Mouse (Mus musculus) heart, adult 8-10 months (tissue): ENCODE data around the gene Vwa3b. TPM values are rescaled to one million over a fixed set of nuclear protein-coding genes. Genes with fewer than 3 reads are reported as not detected.
A peak's percentile ranks its signal among the peaks of the same experiment; 100 is the strongest.

Experiments
- DNase-seq: peaks from one replicate; pipeline ENCODE4 v3.0.0; 2022; ENCODE audit warnings: low spot score
- total RNA-seq, 4 experiments: library from RNA; stranded (reverse); gene quantifications; 2 replicates each; pipeline ENCODE4 v1.2.4; 2022

Vwa3b gene
- total RNA-seq, 4 experiments from 2014 or later, result 0.16 to 0.41 (median 0.29) TPM; not detected in 1

DNA sequence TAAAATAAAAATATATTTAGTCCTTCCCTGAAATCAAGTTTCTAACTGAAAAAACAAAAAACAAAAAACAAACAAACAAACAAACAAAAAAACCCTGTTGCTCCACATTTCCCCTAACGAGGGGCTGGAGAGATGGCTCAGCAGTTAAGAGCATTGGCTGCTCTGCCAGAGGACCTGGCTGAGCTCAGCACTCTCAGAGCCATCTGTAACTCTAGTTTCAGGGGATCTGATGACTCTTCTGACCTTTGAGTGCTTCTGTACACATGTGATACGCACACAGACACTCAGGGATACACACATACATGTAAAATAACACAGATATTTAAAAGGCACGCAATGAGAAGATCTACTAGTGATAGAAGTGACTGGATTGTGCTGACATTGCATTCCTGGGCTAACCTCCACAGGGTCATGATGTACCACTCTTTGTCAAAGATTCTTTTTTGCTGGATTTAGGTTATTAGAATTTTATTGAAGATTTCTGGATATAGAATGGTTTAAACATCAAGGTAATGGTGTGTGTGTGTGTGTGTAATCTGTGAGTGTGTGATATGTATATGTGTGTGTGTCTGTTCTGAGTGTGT lies 14.7 kb upstream of the Vwa3b start:
- DNase-seq, result no peak

GRCm38 (mm10) chr1:37013006-37013405 lies 13.4 kb upstream of the Vwa3b start:
- peak; percentile 42 for DNase-seq

GRCm38 (mm10) chr1:37013687-37014086 lies 12.7 kb upstream of the Vwa3b start:
- DNase-seq, result peak; percentile 32

GRCm38 (mm10) chr1:37019017-37019416 lies 7.4 kb upstream of the Vwa3b start:
- DNase-seq, result no peak

DNA sequence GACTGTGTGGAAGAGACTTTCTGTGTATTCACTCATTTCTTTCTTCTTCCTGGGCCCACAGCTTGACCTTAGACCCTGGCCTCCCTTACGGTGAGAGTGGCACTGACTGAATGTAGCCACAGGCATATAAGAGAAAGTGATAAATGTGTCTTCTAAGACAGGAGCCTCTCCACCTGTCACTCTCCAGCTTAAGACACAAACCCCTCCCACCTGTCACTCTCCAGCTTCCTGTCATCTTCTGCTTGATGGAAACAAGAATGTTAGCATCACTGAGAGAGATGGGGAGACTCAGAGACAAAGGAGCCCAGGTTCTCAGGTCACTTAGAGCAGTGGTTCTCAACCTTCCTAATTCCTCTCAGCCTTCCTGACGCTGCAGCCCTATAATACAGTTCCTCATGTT lies 3.7 kb upstream of the Vwa3b start:
- no peak for DNase-seq

- DNase-seq, result no peak
Observed at GRCm38 (mm10) chr1:37024736-37025135, 1.7 kb upstream of the Vwa3b start.

DNA sequence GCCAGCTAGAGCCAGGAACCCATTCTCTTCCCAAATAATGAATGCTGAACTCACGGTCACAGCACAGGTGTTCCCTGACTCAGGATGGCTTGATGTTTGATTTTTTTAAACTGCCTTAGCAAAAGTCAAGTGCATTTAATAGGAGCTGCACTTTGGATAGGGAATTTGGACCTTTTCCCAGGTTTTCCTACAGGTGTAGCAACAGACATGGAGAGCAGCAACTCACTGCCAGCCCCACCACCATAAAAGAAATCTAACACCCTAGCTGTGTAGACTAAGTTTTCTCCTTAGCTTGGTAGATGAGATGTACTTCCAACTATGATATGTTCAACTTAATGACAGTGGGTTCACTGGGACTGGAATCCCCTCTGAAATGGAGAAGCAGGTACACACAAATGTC lies 1.0 kb upstream of the Vwa3b start:
- DNase-seq, result no peak

- DNase-seq, result no peak
Observed at GRCm38 (mm10) chr1:37026866-37027265, 470 bp downstream of the Vwa3b start.

- DNase-seq, result peak; percentile 12
Observed at GRCm38 (mm10) chr1:37028439-37029153, 2.2 kb downstream of the Vwa3b start.

DNA sequence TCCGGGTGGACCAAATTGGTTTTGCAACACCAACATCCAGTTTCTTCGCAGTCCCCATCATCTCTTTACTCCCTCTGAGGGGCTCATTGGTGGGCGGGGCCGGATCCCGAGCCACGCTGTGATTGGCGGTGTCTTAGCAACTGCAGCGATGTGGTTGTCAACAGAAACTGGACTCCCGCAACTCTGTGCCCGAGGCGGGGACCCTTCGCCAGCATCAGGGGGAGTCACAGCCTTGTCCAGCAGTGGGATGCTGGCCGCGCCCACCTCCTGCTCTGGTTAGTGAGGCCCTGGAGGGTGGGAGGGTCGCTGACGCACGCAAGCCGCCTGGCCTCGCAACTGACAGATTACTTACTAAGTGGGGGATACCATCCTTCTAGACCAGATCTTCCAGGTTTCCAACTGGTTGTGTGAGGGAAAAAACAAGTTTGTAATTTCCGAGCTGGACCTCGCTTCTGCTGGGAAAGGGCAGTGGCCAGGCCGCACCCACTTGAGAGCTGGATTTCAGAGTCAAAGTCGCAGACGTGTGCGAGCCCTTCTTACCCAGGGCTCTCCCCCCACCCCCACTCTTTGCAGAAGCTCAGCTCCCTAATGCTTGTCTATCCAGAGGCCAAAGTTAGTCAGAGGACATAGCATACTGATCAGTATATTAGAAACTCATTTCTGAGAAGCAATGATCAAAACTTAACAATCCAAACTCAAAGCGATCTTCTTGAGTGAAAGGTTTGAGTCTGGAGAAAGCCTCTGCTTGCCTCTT lies 2.9 kb downstream of the Vwa3b start:
- DNase-seq, result peak; percentile 70

DNA sequence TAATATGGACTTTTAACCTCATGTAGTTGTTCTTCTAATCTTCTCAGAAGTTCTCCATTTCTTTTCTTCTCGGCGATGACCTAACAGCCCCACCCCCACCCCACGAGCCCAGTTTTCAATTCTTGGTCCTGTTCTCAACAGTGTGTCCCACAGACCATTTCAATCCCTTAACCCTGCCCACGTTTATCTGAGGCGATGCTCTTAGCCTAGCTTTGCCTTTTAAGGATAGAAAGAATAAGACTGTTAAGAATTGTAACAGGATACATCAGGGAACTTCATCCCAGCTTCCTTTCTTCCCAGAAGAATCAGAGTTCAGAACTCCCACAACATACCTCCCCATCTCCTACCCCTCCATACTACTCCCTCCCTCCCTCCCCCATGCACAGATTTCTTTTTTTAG lies 3.5 kb downstream of the Vwa3b start:
- no peak for DNase-seq

DNA sequence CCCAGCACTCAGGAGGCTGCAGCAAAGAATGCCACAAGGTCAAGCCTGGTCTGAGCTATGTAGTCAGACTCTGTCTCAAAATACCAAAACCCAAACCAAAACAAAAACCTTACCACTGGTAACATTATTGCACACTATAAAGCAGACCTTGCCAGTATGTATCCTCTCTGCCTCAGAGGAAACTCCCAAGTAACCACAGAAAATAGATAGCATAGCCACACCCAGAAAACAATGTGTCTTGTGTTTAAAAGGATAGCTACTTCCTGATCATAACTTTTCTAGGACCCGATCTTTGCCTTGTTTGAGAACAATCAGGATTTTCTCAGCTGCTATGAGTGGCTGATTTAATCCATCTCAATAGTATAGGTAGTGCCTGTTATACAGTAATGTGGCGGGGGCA lies 4.3 kb downstream of the Vwa3b start:
- no peak for DNase-seq

DNA sequence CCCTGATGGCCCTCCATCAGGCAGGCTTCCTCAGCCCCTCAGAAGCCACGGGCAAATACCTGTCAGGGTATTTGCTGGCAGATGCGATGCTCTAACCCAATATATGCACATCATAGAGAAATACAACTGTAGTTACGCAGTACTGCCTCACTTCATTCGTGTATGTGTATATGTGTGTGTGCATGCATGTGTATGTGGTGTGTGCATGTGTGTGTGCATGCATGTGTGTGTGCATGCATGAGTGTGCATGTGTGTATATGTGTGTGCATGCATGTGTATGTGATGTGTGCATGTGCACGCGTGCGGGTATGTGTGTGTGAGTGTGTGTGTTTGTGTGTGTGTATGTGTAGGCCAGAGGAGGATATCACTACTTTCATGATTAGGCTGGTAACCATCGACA lies 9.5 kb downstream of the Vwa3b start:
- no peak for DNase-seq

GRCm38 (mm10) chr1:37041126-37041525 lies 14.7 kb downstream of the Vwa3b start:
- no peak for DNase-seq

DNA sequence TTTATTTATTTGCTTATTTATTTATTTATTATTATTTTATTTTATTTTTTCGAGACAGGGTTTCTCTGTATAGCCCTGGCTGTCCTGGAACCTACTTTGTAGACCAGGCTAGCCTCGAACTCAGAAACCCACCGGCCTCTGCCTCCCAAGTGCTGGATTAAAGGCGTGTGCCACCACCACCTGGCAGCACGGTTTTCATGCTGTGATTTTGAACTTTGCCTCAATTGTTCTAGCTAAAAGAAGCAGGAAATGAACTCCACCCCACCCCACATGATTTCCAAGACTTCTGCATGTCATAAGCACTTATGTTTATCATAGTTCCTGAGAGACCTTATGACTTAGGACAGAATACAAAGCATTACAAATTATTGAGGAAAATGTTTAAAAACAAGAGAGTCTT lies 15.5 kb downstream of the Vwa3b start:
- DNase-seq, result no peak

DNA sequence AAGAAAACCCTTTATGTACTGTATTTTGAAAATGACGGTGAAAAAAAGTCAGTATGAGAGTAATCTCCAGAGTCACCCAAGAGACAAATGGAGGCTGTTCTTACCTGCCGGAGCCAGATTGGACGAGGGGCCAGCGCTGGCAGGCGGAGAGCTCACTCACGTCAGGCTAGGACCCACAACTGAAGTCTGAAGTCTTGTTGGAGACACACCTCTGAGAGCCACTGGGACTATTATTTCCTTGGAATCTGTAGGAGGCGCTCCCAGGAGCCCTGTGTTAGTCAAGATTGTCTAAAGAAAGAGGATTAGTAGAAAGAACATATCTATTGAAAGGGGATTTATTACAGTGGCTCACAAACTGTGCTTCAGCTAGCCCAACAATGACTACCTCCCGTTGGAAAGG lies 16.4 kb downstream of the Vwa3b start:
- DNase-seq, result no peak

DNA sequence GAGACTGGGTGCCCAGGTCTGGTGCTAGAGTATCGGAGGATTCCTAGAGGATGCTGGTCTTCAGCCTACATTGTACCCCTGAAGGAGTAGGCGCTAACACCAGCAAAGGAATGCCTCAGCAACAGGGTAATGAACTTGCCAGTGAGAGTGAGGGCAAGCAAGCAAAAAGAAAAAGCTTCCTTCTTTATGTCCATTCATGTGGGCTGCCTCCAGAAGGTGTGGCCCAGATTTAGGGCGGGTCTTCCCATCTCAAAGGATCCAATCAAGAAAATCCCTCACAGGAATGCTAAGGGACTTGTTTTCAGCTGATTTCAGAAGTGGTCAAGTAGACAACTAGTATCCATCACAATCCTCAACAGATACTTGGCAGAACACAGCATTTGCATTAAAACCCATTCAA lies 16.8 kb downstream of the Vwa3b start:
- DNase-seq, result no peak

DNA sequence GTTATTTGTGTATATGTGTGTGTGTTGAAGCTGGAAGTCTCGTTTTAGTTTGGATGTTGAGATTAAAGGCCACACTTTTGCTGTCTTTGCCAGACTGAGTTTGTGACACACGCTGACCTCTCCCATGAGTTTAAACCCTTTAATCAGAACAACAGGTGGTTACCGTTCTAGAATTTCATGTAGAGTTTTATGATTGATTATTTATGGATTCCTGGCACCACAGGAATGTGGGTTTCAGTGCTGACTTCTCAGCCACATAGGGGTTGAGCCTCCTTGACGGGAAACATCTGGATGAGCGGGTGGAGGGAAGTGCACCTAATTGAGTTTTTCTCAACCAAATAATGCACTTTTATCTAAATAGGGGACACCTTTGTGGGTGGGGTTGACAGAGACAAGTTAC lies 19.1 kb downstream of the Vwa3b start:
- DNase-seq, result no peak

DNA sequence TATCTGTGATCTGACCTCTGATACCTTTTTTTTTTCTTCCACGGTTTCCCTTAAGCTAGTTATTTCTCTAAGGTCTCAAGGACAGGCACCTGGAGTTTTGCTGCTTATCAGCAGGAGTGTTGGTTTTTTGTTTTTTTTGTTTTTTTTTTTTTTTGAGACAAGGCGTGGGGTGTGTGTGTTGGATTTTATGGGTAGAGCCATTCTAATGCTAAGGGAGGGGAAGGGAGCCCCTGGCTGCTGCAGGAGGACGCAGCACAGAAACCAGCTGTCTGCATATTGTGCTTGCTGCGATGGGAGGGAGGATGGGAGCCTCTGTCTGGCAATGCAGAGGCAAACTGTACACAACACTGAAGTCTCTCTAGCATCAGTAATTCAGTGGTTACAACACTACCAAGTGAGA lies 22.8 kb downstream of the Vwa3b start:
- DNase-seq, result no peak

- DNase-seq, result no peak
Observed at GRCm38 (mm10) chr1:37053691-37054090, 27.3 kb downstream of the Vwa3b start.

DNA sequence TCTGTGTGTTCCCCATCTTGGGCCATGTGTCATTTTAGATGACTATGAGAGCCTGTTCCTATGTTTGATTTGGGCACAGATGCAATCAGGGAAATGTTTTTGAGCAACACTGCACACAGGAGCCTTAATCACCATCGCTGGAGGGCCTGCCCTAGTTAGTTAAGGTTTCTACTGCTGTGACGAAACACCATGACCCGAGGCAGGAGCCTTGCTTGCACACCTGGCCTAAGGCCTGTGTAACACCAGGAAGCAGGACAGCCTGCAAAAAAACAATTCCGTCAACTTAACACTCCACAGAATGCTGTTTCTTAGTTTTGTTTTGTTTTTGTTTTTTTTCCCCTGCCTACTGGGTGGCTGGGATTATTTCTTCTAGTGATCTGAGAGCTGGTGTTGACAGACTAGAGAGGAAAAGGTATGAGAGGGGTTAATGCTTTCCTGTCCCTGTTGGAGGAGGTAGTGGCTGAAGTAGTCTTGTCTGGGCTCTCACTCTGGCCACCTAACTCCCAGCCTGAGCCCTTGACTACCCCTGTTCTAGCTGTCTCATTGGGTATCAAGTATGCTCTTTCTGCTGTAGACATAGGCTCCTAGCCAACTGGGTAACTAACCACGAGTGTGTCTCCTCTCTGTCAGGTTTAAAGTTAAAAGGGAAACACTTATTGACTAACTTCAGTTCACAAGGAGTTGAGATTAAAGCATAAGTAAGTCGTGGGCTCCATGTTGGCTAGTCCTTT lies 30.6 kb downstream of the Vwa3b start:
- DNase-seq, result no peak

GRCm38 (mm10) chr1:37060856-37061255 lies 34.5 kb downstream of the Vwa3b start:
- no peak for DNase-seq
